Mouse (Mus musculus): Measurements from ENCODE around the gene Gcdh.

- TF ChIP-seq GATA1 (IDR thresholded peaks at IDR 0.05; ENCODE audit: borderline replicate concordance, low read length) (no peak), FLI1 (IDR thresholded peaks at IDR 0.05; ENCODE audit: low read length) (no peak)
These were observed 22.1 kb downstream of the Gcdh start, which contains the start of gene Syce2 for GRCm38 (mm10) chr8:84871376-84872308.

All from megakaryocyte, embryonic 14.5 days (primary cell).